Mouse (Mus musculus) forebrain, postnatal 0 days (tissue): ENCODE data around the gene Kcnk3. TPM values are rescaled to one million over a fixed set of nuclear protein-coding genes. Genes with fewer than 3 reads are reported as not detected.

ENCODE experiments used
- ATAC-seq: fragments of 200-750 bp; cut with Nextera tagmentation; 2 replicates; pipeline ENCODE4 v1.8.0; 2017; ENCODE audit warnings: mild to moderate bottlenecking, moderate library complexity
- DNase-seq: peaks from one replicate; pipeline ENCODE4 v3.0.0-alpha.2; 2015
- H3K27ac ChIP-seq: fragments of 300-500 bp; sonication (generic); 2 replicates; pipeline ENCODE4 v1.5.1; 2014; ENCODE audit warnings: low read depth, mild to moderate bottlenecking, antibody characterized with exemption, low read length, moderate library complexity, mixed read lengths
- H3K27me3 ChIP-seq: fragments of 300-500 bp; sonication (generic); 2 replicates; pipeline ENCODE4 v1.6.1; 2014; ENCODE audit warnings: mild to moderate bottlenecking, low read length, mixed read lengths; ENCODE audit not compliant: insufficient read depth
- H3K36me3 ChIP-seq: fragments of 300-500 bp; sonication (generic); 2 replicates; pipeline ENCODE4 v1.6.1; 2014; ENCODE audit warnings: mild to moderate bottlenecking, moderate library complexity; ENCODE audit not compliant: insufficient read depth
- H3K4me1 ChIP-seq: fragments of 300-500 bp; sonication (generic); 2 replicates; pipeline ENCODE4 v1.6.1; 2014; ENCODE audit warnings: antibody characterized with exemption; ENCODE audit not compliant: insufficient read depth
- H3K4me2 ChIP-seq: fragments of 300-500 bp; sonication (generic); 2 replicates; pipeline ENCODE4 v1.6.1; 2014; ENCODE audit warnings: low read depth, mild to moderate bottlenecking, moderate library complexity
- H3K4me3 ChIP-seq: fragments of 300-500 bp; sonication (generic); 2 replicates; pipeline ENCODE4 v1.5.1; 2014; ENCODE audit warnings: low read depth, low read length, mixed read lengths
- H3K9ac ChIP-seq: fragments of 300-500 bp; sonication (generic); 2 replicates; pipeline ENCODE4 v1.6.1; 2014; ENCODE audit warnings: mild to moderate bottlenecking
- H3K9me3 ChIP-seq: fragments of 300-500 bp; sonication (generic); 2 replicates; pipeline ENCODE4 v1.6.1; 2016; ENCODE audit warnings: low read length
- CTCF ChIP-seq: sonication (generic); IDR thresholded peaks from 2 replicates; pipeline ENCODE4 v1.5.1; 2016; ENCODE audit warnings: antibody characterized with exemption, control low read depth, low read depth
- WGBS: fragments of 180-500 bp; shearing (Covaris S2); extraction: QIAGEN DNeasy Blood & Tissue Kit; methylation state at CpG from one replicate; pipeline ENCODE4 v1.1.7; 2014; 5-methylcytosine and 5-hydroxymethylcytosine counted together
- polyA plus RNA-seq: library from polyadenylated mRNA; unstranded; fragments of >200 nt; fragmentation: Nextera tagmentation; extraction: Ambion mirVana; gene quantifications from 2 replicates; pipeline ENCODE4 v1.2.1, GENCODE M21; 2015
- total RNA-seq: library from RNA; depleted of rRNA; stranded (reverse); fragments of >200 nt; gene quantifications from 2 replicates; pipeline ENCODE4 v1.2.3, GENCODE M21; 2014

Gene Kcnk3
- total and polyA plus RNA-seq, 2 experiments from 2014 or later, result 7.0 to 13.1 TPM

- no peak for TF ChIP-seq CTCF
- Histone ChIP-seq H3K27me3 (no peaks in the 10 kb centered on the region; the same call in 1 of the 2 replicates), H3K9ac (no peak overlapping the region), H3K27ac (no peak overlapping the region), H3K9me3 (no peaks in the 10 kb centered on the region), H3K36me3 (no peaks in the 10 kb centered on the region), H3K4me3 (no peak overlapping the region), H3K4me2 (no peak overlapping the region), H3K4me1 (0 out of 2 replicates have a peak, but pooled peaks cover 3% of the 10 kb centered on the region)
- WGBS, result 78% methylated on average over 4 of the region's 4 CpGs
- DNase-seq (no peak), ATAC-seq (no peak)
These were observed 16.0 kb downstream of the Kcnk3 start for GRCm38 (mm10) chr5:30603926-30604325.

GRCm38 (mm10) chr5:30604769-30605188 is 16.8 kb downstream of the Kcnk3 start:
- Histone ChIP-seq H3K27me3 (no peaks in the 10 kb centered on the region; the same call in 1 of the 2 replicates), H3K4me1 (0 out of 2 replicates have a peak, but pooled peaks cover 3% of the 10 kb centered on the region), H3K9me3 (no peaks in the 10 kb centered on the region), H3K4me3 (no peak overlapping the region), H3K9ac (no peak overlapping the region), H3K4me2 (no peak overlapping the region), H3K27ac (no peak overlapping the region), H3K36me3 (no peaks in the 10 kb centered on the region)
- ATAC-seq (no peak), DNase-seq (no peak)
- TF ChIP-seq CTCF, result no peak
- 59% methylated on average over 8 of the region's 8 CpGs for WGBS

DNA sequence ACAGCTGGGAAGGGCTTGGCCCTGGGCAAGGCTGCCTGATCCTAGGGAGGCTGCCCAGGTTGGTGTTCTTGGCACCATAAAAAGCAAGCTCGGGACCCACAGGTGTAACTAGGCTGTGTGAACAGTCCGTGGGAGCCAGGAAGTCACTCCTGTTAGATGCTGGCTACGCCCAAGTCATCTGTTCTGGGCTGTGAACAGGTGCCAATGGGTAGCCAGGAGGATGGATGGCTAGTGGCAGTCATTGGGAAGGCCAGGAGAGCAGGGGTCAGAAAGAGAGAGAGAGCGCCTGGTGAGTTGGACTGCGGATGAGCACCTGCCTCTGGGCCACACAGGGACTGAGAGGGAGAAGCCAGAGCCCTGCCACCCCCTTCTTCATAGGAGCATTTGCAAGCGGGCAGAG is 17.7 kb downstream of the Kcnk3 start:
- Histone ChIP-seq H3K4me3 (no peak overlapping the region), H3K4me2 (no peak overlapping the region), H3K36me3 (no peaks in the 10 kb centered on the region), H3K9me3 (no peaks in the 10 kb centered on the region), H3K4me1 (0 out of 2 replicates have a peak, but pooled peaks cover 3% of the 10 kb centered on the region), H3K27ac (no peak overlapping the region; the same call in 1 of the 2 replicates), H3K9ac (no peak overlapping the region), H3K27me3 (no peaks in the 10 kb centered on the region; the same call in 1 of the 2 replicates)
- no peak for DNase-seq
- no peak for ATAC-seq
- TF ChIP-seq CTCF, result no peak
- 88% methylated on average over 6 of the region's 6 CpGs for WGBS

DNA sequence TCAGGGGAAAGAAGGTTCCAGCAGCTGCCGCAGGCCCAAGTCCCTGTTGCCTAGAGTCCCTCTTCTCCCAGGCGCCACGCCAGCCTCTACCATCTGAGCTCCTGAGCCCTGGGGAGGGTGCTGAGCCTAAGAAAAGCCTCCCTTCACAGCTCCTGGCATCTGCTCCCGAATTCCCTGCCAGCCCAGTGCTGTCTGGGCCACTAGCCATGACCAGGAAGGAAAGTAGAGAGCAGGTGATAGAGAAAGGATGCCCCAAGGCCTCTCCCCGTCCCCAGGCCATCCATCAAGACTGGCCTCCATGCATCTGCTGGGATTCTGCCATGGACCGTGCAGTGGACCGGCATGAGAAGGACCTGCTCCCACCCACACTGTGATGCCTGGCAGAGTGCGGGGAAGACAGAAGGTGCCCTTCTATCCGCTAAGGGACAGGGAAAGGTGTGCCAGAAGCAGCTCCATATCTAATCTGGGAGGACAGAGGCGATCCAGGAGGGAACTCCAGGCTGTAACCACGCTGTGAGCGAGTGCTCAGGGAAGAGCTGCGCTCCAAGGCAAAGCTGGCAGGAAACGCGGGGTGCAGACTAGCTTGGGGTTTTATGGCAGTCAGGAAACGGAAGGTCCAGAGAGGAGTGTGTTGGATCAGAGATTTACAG is 18.6 kb downstream of the Kcnk3 start:
- 0 out of 2 replicates have a peak, but pooled peaks cover 3% of the 10 kb centered on the region for H3K4me1 ChIP-seq
- DNase-seq (peak; percentile 84), ATAC-seq (peak; percentile 88)
- H3K27ac ChIP-seq, result peak overlapping the region; percentile 29; the same call in 1 of the 2 replicates
- H3K4me2 ChIP-seq, result no peak overlapping the region; the same call in 1 of the 2 replicates
- H3K9me3 ChIP-seq, result no peaks in the 10 kb centered on the region
- H3K9ac ChIP-seq, result no peak overlapping the region
- no peaks in the 10 kb centered on the region; the same call in 1 of the 2 replicates for H3K27me3 ChIP-seq
- WGBS, result 49% methylated on average over 16 of the region's 16 CpGs
- no peak overlapping the region for H3K4me3 ChIP-seq
- TF ChIP-seq CTCF, result no peak
- no peaks in the 10 kb centered on the region for H3K36me3 ChIP-seq

DNA sequence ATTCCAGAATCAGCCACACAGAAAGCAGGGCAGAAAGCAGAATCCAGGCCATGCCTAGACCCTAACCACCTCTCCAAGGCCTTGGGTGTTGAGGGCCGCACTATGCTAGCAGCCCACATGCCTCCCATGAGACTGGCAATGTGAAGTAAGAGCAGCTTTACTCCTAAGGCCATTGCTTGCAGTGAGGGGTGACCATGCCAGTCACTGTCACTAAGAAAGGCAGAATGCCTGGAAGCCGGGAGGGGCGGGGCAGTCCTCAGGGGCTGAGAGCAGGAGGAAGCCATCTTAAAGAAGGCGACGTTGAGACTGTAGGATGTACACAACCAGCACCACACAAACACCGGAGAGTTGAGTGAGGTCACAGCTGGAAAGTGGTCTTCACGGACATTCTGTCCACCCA is 21.1 kb downstream of the Kcnk3 start:
- WGBS, result 95% methylated on average over 7 of the region's 7 CpGs
- Histone ChIP-seq H3K27me3 (no peaks in the 10 kb centered on the region), H3K4me3 (no peak overlapping the region), H3K4me2 (no peak overlapping the region), H3K36me3 (no peaks in the 10 kb centered on the region), H3K27ac (no peak overlapping the region), H3K9ac (no peak overlapping the region), H3K4me1 (0 out of 2 replicates have a peak, but pooled peaks cover 3% of the 10 kb centered on the region), H3K9me3 (no peaks in the 10 kb centered on the region)
- no peak for ATAC-seq
- no peak for TF ChIP-seq CTCF
- no peak for DNase-seq

- WGBS, result 86% methylated on average over 8 of the region's 8 CpGs
- Histone ChIP-seq H3K27me3 (no peaks in the 10 kb centered on the region), H3K4me1 (0 out of 2 replicates have a peak, but pooled peaks cover 3% of the 10 kb centered on the region), H3K4me2 (no peak overlapping the region), H3K27ac (no peak overlapping the region), H3K36me3 (no peaks in the 10 kb centered on the region), H3K4me3 (no peak overlapping the region), H3K9me3 (no peaks in the 10 kb centered on the region), H3K9ac (no peak overlapping the region)
- DNase-seq, result no peak
- ATAC-seq, result no peak
- TF ChIP-seq CTCF, result no peak
These were observed 22.1 kb downstream of the Kcnk3 start for GRCm38 (mm10) chr5:30609918-30610645.

GRCm38 (mm10) chr5:30611091-30611490 is 23.1 kb downstream of the Kcnk3 start:
- Histone ChIP-seq H3K9ac (no peak overlapping the region), H3K36me3 (no peaks in the 10 kb centered on the region), H3K27ac (no peak overlapping the region), H3K4me1 (0 out of 2 replicates have a peak, but pooled peaks cover 3% of the 10 kb centered on the region), H3K4me2 (no peak overlapping the region), H3K27me3 (no peaks in the 10 kb centered on the region), H3K4me3 (no peak overlapping the region), H3K9me3 (no peaks in the 10 kb centered on the region)
- no peak for TF ChIP-seq CTCF
- ATAC-seq, result no peak
- 71% methylated on average over 1 of the region's 1 CpGs for WGBS
- no peak for DNase-seq
